Mouse (Mus musculus) limb, embryonic 12.5 days (tissue): Measurements from ENCODE around the gene Uba2. TPM values are rescaled to one million over a fixed set of nuclear protein-coding genes. Genes with fewer than 3 reads are reported as not detected.

Experiments
- polyA plus RNA-seq: library from polyadenylated mRNA; unstranded; fragments of >200 nt; fragmentation: Nextera tagmentation; extraction: Ambion mirVana; gene quantifications from 2 replicates; pipeline ENCODE4 v1.2.1, GENCODE M21; 2016

Gene Uba2
- polyA plus RNA-seq, 1 experiment from 2014 or later, result 276 TPM

Other genes with a start within 250 kb of the Uba2 start
- not detected in 2 replicates for gene Scgb2b26, start 224.6 kb downstream of the Uba2 start, polyA plus RNA-seq
- not detected in 2 replicates for gene Scgb2b27, start 155.7 kb downstream of the Uba2 start, polyA plus RNA-seq
- gene Scgb1b27, start 148.1 kb downstream of the Uba2 start, polyA plus RNA-seq, result not detected in 2 replicates
- not detected in 2 replicates for gene Scgb1b30, start 74.2 kb downstream of the Uba2 start, polyA plus RNA-seq
- gene Wtip, start 36.3 kb downstream of the Uba2 start, polyA plus RNA-seq, result 8.4 and 8.8 TPM in 2 replicates
- 72.2 and 75.0 TPM in 2 replicates for gene Pdcd2l, start 27.1 kb upstream of the Uba2 start, polyA plus RNA-seq
- 243 and 262 TPM in 2 replicates for gene Gpi1, start 60.7 kb upstream of the Uba2 start, polyA plus RNA-seq
- 0.89 TPM in 1 of 2 replicates, not detected in the other for gene Gm6096, start 81.4 kb upstream of the Uba2 start, polyA plus RNA-seq
- 27.8 and 30.8 TPM in 2 replicates for gene 4931406P16Rik, start 144.0 kb upstream of the Uba2 start, polyA plus RNA-seq
- 116 and 124 TPM in 2 replicates for gene Lsm14a, start 223.7 kb upstream of the Uba2 start, polyA plus RNA-seq